Mouse (Mus musculus): ENCODE measurements around the gene Ddx10.

DNA sequence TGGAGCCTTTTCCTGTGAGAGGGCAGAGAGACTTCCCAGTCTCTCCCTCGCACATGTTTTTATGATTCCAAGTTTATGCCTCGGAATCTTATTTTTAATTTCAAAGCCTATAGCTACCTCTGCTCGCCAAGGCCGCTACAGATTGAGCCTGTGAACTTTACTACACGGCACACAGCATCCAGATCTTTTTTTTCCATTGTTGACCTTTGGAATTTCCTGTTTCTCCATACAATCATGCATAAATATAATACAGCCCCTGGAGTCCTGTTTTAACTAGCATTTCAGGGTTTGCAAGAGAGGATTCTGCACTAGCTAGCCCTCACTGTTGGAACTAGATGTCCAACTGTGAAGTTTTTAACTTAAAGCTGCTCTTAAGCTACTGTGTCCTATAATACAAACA, 24.4 kb upstream of the Ddx10 start:
- no peak for TF ChIP-seq CTCF (IDR thresholded peaks at IDR 0.05; ENCODE audit: borderline replicate concordance, insufficient read depth, low read length)
- no peak for TF ChIP-seq POLR2A (IDR thresholded peaks at IDR 0.05; ENCODE audit: low read depth, low read length)
